Mouse (Mus musculus) kidney, embryonic 14.5 days (tissue): ENCODE measurements around the gene Fam107b. TPM values are rescaled to one million over a fixed set of nuclear protein-coding genes. Genes with fewer than 3 reads are reported as not detected.

Source experiments
- ATAC-seq: fragments of 200-750 bp; cut with Nextera tagmentation; 2 replicates; pipeline ENCODE4 v1.8.0; 2017; ENCODE audit warnings: moderate number of reproducible peaks, mild to moderate bottlenecking, moderate TSS enrichment, moderate library complexity; ENCODE audit not compliant: low FRiP score, low TSS enrichment
- H3K27ac ChIP-seq: fragments of 300-500 bp; sonication (generic); 2 replicates; pipeline ENCODE4 v1.5.1; 2014; ENCODE audit warnings: low read depth, mild to moderate bottlenecking, low read length, moderate library complexity, mixed read lengths
- H3K27me3 ChIP-seq: fragments of 300-500 bp; sonication (generic); 2 replicates; pipeline ENCODE4 v1.6.1; 2014; ENCODE audit warnings: mild to moderate bottlenecking, low read length; ENCODE audit not compliant: control insufficient read depth, insufficient read depth
- H3K36me3 ChIP-seq: fragments of 300-500 bp; sonication (generic); 2 replicates; pipeline ENCODE4 v1.6.1; 2014; ENCODE audit warnings: low read length, mixed read lengths; ENCODE audit not compliant: control insufficient read depth, insufficient read depth
- H3K4me1 ChIP-seq: fragments of 300-500 bp; sonication (generic); 2 replicates; pipeline ENCODE4 v1.6.1; 2014; ENCODE audit warnings: low read length, mixed read lengths; ENCODE audit not compliant: control insufficient read depth, insufficient read depth
- H3K4me2 ChIP-seq: fragments of 300-500 bp; sonication (generic); replicated peaks from 2 replicates; pipeline ENCODE4 v1.6.1; 2014; ENCODE audit warnings: low read depth, mild to moderate bottlenecking, low read length
- H3K4me3 ChIP-seq: fragments of 300-500 bp; sonication (generic); 2 replicates; pipeline ENCODE4 v1.5.1; 2014; ENCODE audit warnings: mild to moderate bottlenecking, low read length
- H3K9ac ChIP-seq: fragments of 300-500 bp; sonication (generic); 2 replicates; pipeline ENCODE4 v1.6.1; 2014; ENCODE audit warnings: low read depth, mild to moderate bottlenecking, low read length, moderate library complexity
- H3K9me3 ChIP-seq: fragments of 300-500 bp; sonication (generic); 2 replicates; pipeline ENCODE4 v1.6.1; 2016; ENCODE audit warnings: low read length; ENCODE audit not compliant: control insufficient read depth
- WGBS: fragments of 180-500 bp; shearing (Covaris S2); extraction: QIAGEN DNeasy Blood & Tissue Kit; methylation state at CpG from one replicate; pipeline ENCODE4 v1.1.7; 2014; 5-methylcytosine and 5-hydroxymethylcytosine counted together
- polyA plus RNA-seq: library from polyadenylated mRNA; unstranded; fragments of >200 nt; fragmentation: Nextera tagmentation; extraction: Ambion mirVana; gene quantifications from 2 replicates; pipeline ENCODE4 v1.2.1, GENCODE M21; 2014

The Fam107b gene
- polyA plus RNA-seq, 1 experiment from 2014 or later, result 77.0 TPM

GRCm38 (mm10) chr2:3594663-3595318 lies 24.5 kb downstream of the Fam107b start:
- no peaks in the 10 kb centered on the region for H3K27me3 ChIP-seq
- H3K27ac ChIP-seq, result no peak overlapping the region
- H3K4me2 ChIP-seq, result no peak overlapping the region
- H3K4me1 ChIP-seq, result no peaks in the 10 kb centered on the region
- WGBS, result 79% methylated on average over 2 of the region's 2 CpGs
- H3K36me3 ChIP-seq, result no peaks in the 10 kb centered on the region
- H3K9me3 ChIP-seq, result peaks cover 8% of the 10 kb centered on the region; the same call in 1 of the 2 replicates
- H3K9ac ChIP-seq, result no peak overlapping the region
- ATAC-seq, result no peak
- H3K4me3 ChIP-seq, result no peak overlapping the region

- Histone ChIP-seq H3K9me3 (peaks cover 7% of the 10 kb centered on the region; the same call in 1 of the 2 replicates), H3K36me3 (no peaks in the 10 kb centered on the region), H3K9ac (no peak overlapping the region), H3K27ac (no peak overlapping the region), H3K4me1 (no peaks in the 10 kb centered on the region), H3K27me3 (no peaks in the 10 kb centered on the region), H3K4me2 (no peak overlapping the region), H3K4me3 (no peak overlapping the region)
- no peak for ATAC-seq
- WGBS, result 75% methylated on average over 3 of the region's 3 CpGs
These were observed 30.1 kb downstream of the Fam107b start for GRCm38 (mm10) chr2:3600421-3600820.

- no peaks in the 10 kb centered on the region for H3K36me3 ChIP-seq
- ATAC-seq, result no peak
- WGBS, result 94% methylated on average over 3 of the region's 3 CpGs
- H3K4me2 ChIP-seq, result no peak overlapping the region
- H3K27ac ChIP-seq, result no peak overlapping the region
- no peaks in the 10 kb centered on the region for H3K9me3 ChIP-seq
- no peak overlapping the region for H3K9ac ChIP-seq
- H3K4me3 ChIP-seq, result no peak overlapping the region
- no peaks in the 10 kb centered on the region for H3K27me3 ChIP-seq
- no peaks in the 10 kb centered on the region for H3K4me1 ChIP-seq
These were observed 32.3 kb downstream of the Fam107b start for GRCm38 (mm10) chr2:3602599-3602998.

DNA sequence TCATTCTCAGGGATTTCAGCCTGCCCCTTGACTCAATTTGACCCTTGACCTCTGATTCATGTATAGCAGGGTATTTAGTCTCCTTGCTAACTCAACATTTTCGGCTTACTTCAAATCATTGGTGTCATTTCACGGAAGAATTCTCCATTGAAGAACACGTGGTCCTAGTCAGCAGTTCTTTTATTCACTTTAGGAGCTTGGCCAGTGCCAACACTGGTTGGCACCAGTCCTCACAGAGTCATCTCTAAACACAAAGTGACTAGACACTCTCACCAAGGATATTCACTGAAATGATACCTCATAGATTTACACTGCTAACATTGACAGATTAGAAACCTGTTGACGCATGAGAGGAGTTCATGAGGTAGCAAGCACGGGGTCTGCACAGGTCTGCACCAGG lies 32.9 kb downstream of the Fam107b start:
- ATAC-seq, result no peak
- no peaks in the 10 kb centered on the region for H3K4me1 ChIP-seq
- H3K27ac ChIP-seq, result no peak overlapping the region
- no peaks in the 10 kb centered on the region for H3K27me3 ChIP-seq
- H3K9ac ChIP-seq, result no peak overlapping the region
- no peaks in the 10 kb centered on the region for H3K9me3 ChIP-seq
- H3K4me3 ChIP-seq, result no peak overlapping the region
- H3K36me3 ChIP-seq, result no peaks in the 10 kb centered on the region
- WGBS, result 91% methylated on average over 5 of the region's 5 CpGs
- H3K4me2 ChIP-seq, result no peak overlapping the region

DNA sequence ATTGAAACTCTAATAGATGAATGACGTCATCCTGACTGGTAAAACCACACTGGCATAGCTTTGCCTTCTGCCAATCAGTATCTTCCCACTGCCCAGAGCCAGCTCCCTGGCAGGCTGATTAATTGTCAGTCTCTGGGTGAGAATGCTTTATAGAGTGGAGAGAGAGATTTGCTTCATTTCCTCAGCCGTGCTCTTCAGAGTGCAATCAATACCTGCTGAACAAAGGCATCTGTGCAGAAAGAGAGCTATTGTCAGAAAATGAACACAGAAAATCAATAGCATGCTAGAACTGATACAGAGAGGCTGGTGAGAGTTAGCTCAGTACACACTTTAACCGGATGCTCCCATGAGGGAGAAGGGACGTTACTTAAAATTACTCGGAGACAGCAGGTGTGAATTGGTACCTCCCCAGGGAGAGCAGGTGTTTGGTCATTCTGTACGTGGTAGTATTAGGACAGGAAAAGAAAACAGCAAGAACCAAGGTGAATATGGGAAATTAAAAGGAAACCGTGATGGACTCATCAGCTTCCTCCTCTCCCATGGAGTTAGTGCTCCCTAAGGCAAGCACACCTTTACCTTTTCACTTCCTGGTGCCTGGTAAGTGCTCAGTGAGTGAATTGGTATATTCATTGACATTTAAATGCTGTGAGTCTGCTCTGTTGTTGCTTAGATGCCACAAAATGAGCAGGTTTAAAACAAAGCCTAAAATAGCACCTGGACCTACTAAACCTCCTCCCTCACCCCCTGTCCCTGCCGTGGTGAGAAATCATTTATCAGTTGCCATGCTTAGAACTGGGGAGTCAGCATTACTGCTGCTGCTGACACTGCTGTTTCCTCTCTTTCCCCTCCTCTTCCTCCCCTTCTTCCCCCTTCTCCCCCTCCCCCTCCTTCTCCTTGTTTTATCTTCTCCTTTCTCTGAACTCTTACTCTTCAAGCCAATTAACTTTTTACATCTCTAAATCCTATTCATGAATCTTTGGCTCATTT lies 38.9 kb downstream of the Fam107b start:
- no peaks in the 10 kb centered on the region for H3K4me1 ChIP-seq
- H3K4me3 ChIP-seq, result no peak overlapping the region
- no peaks in the 10 kb centered on the region for H3K9me3 ChIP-seq
- no peak overlapping the region for H3K27ac ChIP-seq
- H3K36me3 ChIP-seq, result no peaks in the 10 kb centered on the region
- no peak for ATAC-seq
- WGBS, result 62% methylated on average over 8 of the region's 8 CpGs
- no peak overlapping the region for H3K4me2 ChIP-seq
- H3K27me3 ChIP-seq, result no peaks in the 10 kb centered on the region
- H3K9ac ChIP-seq, result no peak overlapping the region

- no peaks in the 10 kb centered on the region for H3K36me3 ChIP-seq
- no peaks in the 10 kb centered on the region for H3K9me3 ChIP-seq
- H3K9ac ChIP-seq, result no peak overlapping the region
- H3K27me3 ChIP-seq, result no peaks in the 10 kb centered on the region
- no peak overlapping the region for H3K27ac ChIP-seq
- ATAC-seq, result no peak
- WGBS, result 98% methylated on average over 1 of the region's 1 CpGs
- H3K4me3 ChIP-seq, result no peak overlapping the region
- H3K4me1 ChIP-seq, result 0 out of 2 replicates have a peak, but pooled peaks cover 3% of the 10 kb centered on the region
- no peak overlapping the region for H3K4me2 ChIP-seq
These were observed 48.2 kb downstream of the Fam107b start for GRCm38 (mm10) chr2:3618446-3618845.

GRCm38 (mm10) chr2:3621568-3621967 lies 51.3 kb downstream of the Fam107b start:
- no peak for ATAC-seq
- Histone ChIP-seq H3K27me3 (no peaks in the 10 kb centered on the region), H3K4me3 (no peak overlapping the region), H3K9ac (no peak overlapping the region), H3K9me3 (no peaks in the 10 kb centered on the region), H3K4me1 (0 out of 2 replicates have a peak, but pooled peaks cover 3% of the 10 kb centered on the region), H3K36me3 (no peaks in the 10 kb centered on the region), H3K4me2 (no peak overlapping the region), H3K27ac (no peak overlapping the region)
- 75% methylated on average over 6 of the region's 6 CpGs for WGBS

GRCm38 (mm10) chr2:3622158-3622557 lies 51.9 kb downstream of the Fam107b start:
- Histone ChIP-seq H3K27me3 (no peaks in the 10 kb centered on the region), H3K27ac (no peak overlapping the region), H3K4me2 (no peak overlapping the region), H3K4me1 (0 out of 2 replicates have a peak, but pooled peaks cover 3% of the 10 kb centered on the region), H3K9ac (no peak overlapping the region), H3K36me3 (no peaks in the 10 kb centered on the region), H3K9me3 (no peaks in the 10 kb centered on the region), H3K4me3 (no peak overlapping the region)
- ATAC-seq, result no peak
- WGBS, result 68% methylated on average over 2 of the region's 2 CpGs
